Mouse (Mus musculus) myocyte (in vitro differentiated cells): Measurements from ENCODE around the gene Rif1. TPM values are rescaled to one million over a fixed set of nuclear protein-coding genes. Genes with fewer than 3 reads are reported as not detected.

Experiments
- H3K27me3 ChIP-seq: one replicate; pipeline ENCODE4 v1.6.1; 2011; ENCODE audit not compliant: control insufficient read depth, insufficient read depth, insufficient read length
- H3K36me3 ChIP-seq: one replicate; pipeline ENCODE4 v1.6.1; 2011; ENCODE audit not compliant: control insufficient read depth, insufficient read depth
- H3K4me2 ChIP-seq: one replicate; pipeline ENCODE4 v1.6.1; 2011; ENCODE audit warnings: low read depth, control low read depth
- H3K4me3 ChIP-seq: one replicate; pipeline ENCODE4 v1.5.1; 2011; ENCODE audit warnings: mild to moderate bottlenecking, control low read depth, moderate library complexity
- H3K79me2 ChIP-seq: one replicate; pipeline ENCODE4 v1.6.1; 2011; ENCODE audit not compliant: control insufficient read depth, insufficient read depth
- H3ac ChIP-seq: one replicate; pipeline ENCODE4 v1.6.1; 2011; ENCODE audit not compliant: control insufficient read depth, insufficient read length
- CEBPB ChIP-seq: IDR thresholded peaks from 2 replicates; pipeline ENCODE4 v1.6.1; 2011; ENCODE audit warnings: mild to moderate bottlenecking, moderate library complexity; ENCODE audit not compliant: poor library complexity, insufficient read depth, severe bottlenecking
- E2F4 ChIP-seq: IDR thresholded peaks from one replicate; pipeline ENCODE4 v1.6.1; 2011; ENCODE audit warnings: mild to moderate bottlenecking, control low read depth, moderate library complexity; ENCODE audit not compliant: insufficient read depth
- MAX ChIP-seq: IDR thresholded peaks from one replicate; pipeline ENCODE4 v1.6.1; 2011; ENCODE audit warnings: low read depth, mild to moderate bottlenecking, control low read depth
- MYOD1 ChIP-seq, 3 experiments: IDR thresholded peaks; one replicate each; pipeline ENCODE4 v1.6.1; 2011; ENCODE audit warnings: control low read depth in 2 of 3, low read depth in 2 of 3, mild to moderate bottlenecking in 2 of 3, moderate library complexity in 1 of 3; ENCODE audit not compliant: insufficient read length in 2 of 3, control insufficient read depth in 1 of 3
- MYOG ChIP-seq, 3 experiments: IDR thresholded peaks; one replicate each; pipeline ENCODE4 v1.6.1; 2011; ENCODE audit warnings: control low read depth in 2 of 3, low read depth in 2 of 3, mild to moderate bottlenecking in 2 of 3; ENCODE audit not compliant: insufficient read length in 2 of 3, control insufficient read depth in 1 of 3, insufficient read depth in 1 of 3
- POLR2A ChIP-seq: IDR thresholded peaks from one replicate; pipeline ENCODE4 v1.6.1; 2011; ENCODE audit warnings: low read depth, mild to moderate bottlenecking, control low read depth, moderate library complexity; ENCODE audit not compliant: insufficient read length
- POLR2AphosphoS2 ChIP-seq: IDR thresholded peaks from one replicate; pipeline ENCODE4 v1.6.1; 2011; ENCODE audit warnings: low read depth, control low read depth; ENCODE audit not compliant: insufficient read length
- REST ChIP-seq: IDR thresholded peaks from one replicate; pipeline ENCODE4 v1.6.1; 2011; ENCODE audit warnings: mild to moderate bottlenecking, control low read depth, moderate library complexity; ENCODE audit not compliant: insufficient read depth, insufficient read length
- SRF ChIP-seq: IDR thresholded peaks from one replicate; pipeline ENCODE4 v1.6.1; 2011; ENCODE audit warnings: low read depth; ENCODE audit not compliant: control insufficient read depth, insufficient read length
- TCF12 ChIP-seq: IDR thresholded peaks from one replicate; pipeline ENCODE4 v1.6.1; 2011; ENCODE audit warnings: mild to moderate bottlenecking, control low read depth; ENCODE audit not compliant: poor library complexity, insufficient read depth, severe bottlenecking
- TCF3 ChIP-seq: IDR thresholded peaks from one replicate; pipeline ENCODE4 v1.6.1; 2011; ENCODE audit warnings: low read depth, control low read depth; ENCODE audit not compliant: insufficient read length
- USF1 ChIP-seq: IDR thresholded peaks from one replicate; pipeline ENCODE4 v1.6.1; 2011; ENCODE audit warnings: low read depth, mild to moderate bottlenecking, control low read depth, moderate library complexity
- polyA plus RNA-seq: library from polyadenylated mRNA; unstranded; fragments of >200 nt; fragmentation: generic; extraction: Trizol; gene quantifications from one replicate; pipeline ENCODE4 v1.2.1, GENCODE M21; 2012; ENCODE audit warnings: missing spikeins

Rif1 gene
- polyA plus RNA-seq, 1 experiment: 3.0 TPM

DNA sequence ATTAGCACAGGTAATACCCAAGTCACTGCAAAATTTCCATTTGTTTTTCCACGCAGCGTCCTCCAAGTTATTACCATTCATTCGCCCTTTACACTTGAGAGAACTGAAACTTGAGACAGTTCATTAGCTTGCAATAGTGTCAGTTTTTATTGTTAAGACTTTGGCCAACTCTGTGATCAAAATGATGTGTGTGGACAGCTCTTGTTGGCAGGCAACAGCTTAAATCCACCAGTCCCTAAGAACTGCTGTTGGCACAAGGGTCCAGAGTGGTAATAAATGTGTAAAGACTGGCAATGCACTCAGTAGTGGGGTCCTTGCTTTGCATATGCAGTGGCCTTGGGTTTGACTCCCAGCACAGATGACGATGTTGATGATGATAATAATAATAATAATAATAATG, 20.3 kb upstream of the Rif1 start:
- TF ChIP-seq CEBPB (no peak), MYOG (IDR thresholded peaks at IDR 0.05; ENCODE audit: control insufficient read depth in 1 of 3, insufficient read depth in 1 of 3, insufficient read length in 2 of 3, low read depth in 2 of 3) (no peak), USF1 (no peak), POLR2AphosphoS2 (no peak), MYOD1 (IDR thresholded peaks at IDR 0.05; ENCODE audit: control insufficient read depth in 1 of 3, insufficient read length in 2 of 3, low read depth in 2 of 3) (no peak), TCF3 (no peak), SRF (no peak), E2F4 (no peak), REST (no peak), MAX (no peak), POLR2A (no peak), TCF12 (no peak)
- Histone ChIP-seq H3K36me3 (no peaks in the 10 kb centered on the region), H3K27me3 (no peaks in the 10 kb centered on the region), H3K79me2 (no peaks in the 10 kb centered on the region), H3ac (no peak overlapping the region), H3K4me2 (no peak overlapping the region), H3K4me3 (no peak overlapping the region)

DNA sequence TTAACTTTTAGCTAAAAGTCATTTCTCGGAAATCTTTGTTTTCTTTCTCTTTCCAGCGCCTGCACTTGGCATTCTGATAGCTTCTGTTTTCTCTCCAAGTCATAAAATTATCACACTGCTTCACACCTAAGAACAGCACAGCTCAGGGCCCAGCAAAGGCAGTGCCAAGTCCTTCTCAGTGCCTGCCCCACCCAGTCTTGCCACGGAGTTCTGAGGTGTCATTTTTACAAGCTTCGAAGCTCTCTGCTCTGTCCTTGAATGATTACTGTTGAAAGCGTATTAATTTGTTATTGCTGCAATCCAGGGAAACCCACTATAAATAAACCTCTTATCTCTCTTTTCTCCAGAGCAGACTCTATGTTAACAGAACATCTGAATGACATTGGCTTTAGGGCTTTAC, 19.1 kb upstream of the Rif1 start:
- Histone ChIP-seq H3K36me3 (no peaks in the 10 kb centered on the region), H3ac (no peak overlapping the region), H3K4me2 (no peak overlapping the region), H3K27me3 (no peaks in the 10 kb centered on the region), H3K4me3 (no peak overlapping the region), H3K79me2 (no peaks in the 10 kb centered on the region)
- TF ChIP-seq TCF3: no peak

DNA sequence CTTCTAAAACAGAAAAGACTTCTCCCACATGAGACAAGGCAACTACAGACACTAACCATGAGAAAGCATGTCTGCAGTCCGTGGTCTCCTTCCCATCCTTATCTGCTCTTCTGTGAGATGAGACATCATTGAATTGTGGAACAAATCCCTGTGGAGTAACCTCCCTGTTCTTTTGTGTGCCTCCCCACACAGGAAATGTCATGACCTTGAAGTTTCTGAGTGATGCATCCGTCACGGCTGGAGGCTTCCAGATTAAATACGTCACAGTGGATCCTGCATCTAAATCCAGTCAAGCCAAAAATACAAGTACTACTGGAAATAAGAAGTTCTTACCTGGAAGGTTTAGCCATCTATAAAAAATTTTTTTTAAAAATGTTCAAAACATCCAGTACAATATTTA, 17.0 kb upstream of the Rif1 start:
- no peaks in the 10 kb centered on the region for H3K27me3 ChIP-seq
- H3K36me3 ChIP-seq: no peaks in the 10 kb centered on the region
- H3K4me3 ChIP-seq: no peak overlapping the region
- no peak overlapping the region for H3K4me2 ChIP-seq
- no peak overlapping the region for H3ac ChIP-seq
- H3K79me2 ChIP-seq: no peaks in the 10 kb centered on the region
- TF ChIP-seq POLR2AphosphoS2: no peak
- TF ChIP-seq USF1: no peak
- TF ChIP-seq TCF3: no peak
- no peak for TF ChIP-seq MYOG (IDR thresholded peaks at IDR 0.05; ENCODE audit: control insufficient read depth in 1 of 3, insufficient read depth in 1 of 3, insufficient read length in 2 of 3, low read depth in 2 of 3)
- no peak for TF ChIP-seq CEBPB
- TF ChIP-seq E2F4: no peak

DNA sequence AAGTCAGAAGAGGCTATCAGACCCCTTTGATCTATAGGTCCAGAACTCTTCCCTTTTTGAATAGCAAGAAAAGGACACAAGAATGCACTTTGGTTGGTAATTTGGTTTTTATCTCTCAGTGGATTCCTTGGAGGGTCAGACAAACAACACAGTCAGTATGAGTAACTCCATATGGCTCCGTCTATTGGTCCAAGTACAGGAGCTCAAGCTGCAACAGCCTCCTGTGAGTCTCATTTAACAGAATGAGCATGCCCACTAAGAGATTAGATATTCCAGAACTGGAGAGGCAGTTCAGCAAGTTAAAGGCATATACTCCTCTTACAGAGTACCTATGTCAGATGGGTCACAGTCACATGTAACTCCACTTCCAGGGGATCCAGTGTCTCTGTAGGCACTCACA, 15.5 kb upstream of the Rif1 start:
- Histone ChIP-seq H3K4me2 (no peak overlapping the region), H3K36me3 (no peaks in the 10 kb centered on the region), H3K4me3 (no peak overlapping the region), H3K27me3 (no peaks in the 10 kb centered on the region), H3ac (no peak overlapping the region), H3K79me2 (no peaks in the 10 kb centered on the region)
- TF ChIP-seq REST (no peak), CEBPB (no peak), POLR2A (no peak), MYOD1 (IDR thresholded peaks at IDR 0.05; ENCODE audit: control insufficient read depth in 1 of 3, insufficient read length in 2 of 3, low read depth in 2 of 3) (no peak), TCF12 (no peak), TCF3 (no peak), MYOG (IDR thresholded peaks at IDR 0.05; ENCODE audit: control insufficient read depth in 1 of 3, insufficient read depth in 1 of 3, insufficient read length in 2 of 3, low read depth in 2 of 3) (no peak), POLR2AphosphoS2 (no peak), USF1 (no peak), SRF (no peak), E2F4 (no peak), MAX (no peak)

DNA sequence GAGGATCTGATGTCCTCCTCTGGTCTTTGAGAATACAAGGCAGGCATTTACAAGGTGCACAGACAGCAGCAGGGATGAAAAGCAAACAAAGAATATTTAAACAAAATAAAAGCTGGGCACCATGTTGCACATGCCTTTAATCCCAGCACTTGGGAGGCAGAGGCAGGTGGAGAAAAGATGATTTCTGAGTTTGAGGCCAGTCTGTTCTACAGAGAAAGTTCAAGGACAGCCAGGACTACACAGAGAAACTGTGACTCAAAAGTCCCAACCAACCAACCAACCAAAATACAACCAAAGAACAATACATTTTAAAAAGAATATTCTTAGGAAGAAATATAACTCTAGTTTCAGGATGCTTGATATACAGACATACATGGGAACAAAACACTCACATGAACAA, 15.0 kb upstream of the Rif1 start:
- TF ChIP-seq MYOD1 (IDR thresholded peaks at IDR 0.05; ENCODE audit: control insufficient read depth in 1 of 3, insufficient read length in 2 of 3, low read depth in 2 of 3): no peak
- no peak for TF ChIP-seq POLR2AphosphoS2
- no peak for TF ChIP-seq CEBPB
- TF ChIP-seq POLR2A: no peak
- TF ChIP-seq TCF3: no peak
- TF ChIP-seq REST: no peak
- no peak for TF ChIP-seq TCF12
- no peak for TF ChIP-seq MAX
- TF ChIP-seq USF1: no peak
- TF ChIP-seq E2F4: no peak
- Histone ChIP-seq H3K4me3 (no peak overlapping the region), H3K36me3 (no peaks in the 10 kb centered on the region), H3K4me2 (no peak overlapping the region), H3ac (no peak overlapping the region), H3K79me2 (no peaks in the 10 kb centered on the region), H3K27me3 (no peaks in the 10 kb centered on the region)
